Mouse (Mus musculus) megakaryocyte, embryonic 14.5 days (primary cell): Measurements from ENCODE around the gene Nfil3.

Source experiments
- FLI1 ChIP-seq: IDR thresholded peaks from 2 replicates; pipeline ENCODE4 v1.6.1; 2012; ENCODE audit warnings: low read length, inconsistent platforms, mixed read lengths
- GATA1 ChIP-seq: IDR thresholded peaks from 3 replicates; pipeline ENCODE4 v1.6.1; 2012; ENCODE audit warnings: mixed read lengths, low read length, inconsistent platforms, borderline replicate concordance

GRCm38 (mm10) chr13:52970876-52971275 is 10.0 kb downstream of the Nfil3 start:
- TF ChIP-seq GATA1 (no peak), FLI1 (no peak)
